Mouse (Mus musculus) midbrain, postnatal 0 days (tissue): Measurements from ENCODE around the gene Lin9. TPM values are rescaled to one million over a fixed set of nuclear protein-coding genes. Genes with fewer than 3 reads are reported as not detected.
A peak's percentile ranks its signal among the peaks of the same experiment; 100 is the strongest.

Experiments
- ATAC-seq: fragments of 200-750 bp; cut with Nextera tagmentation; 2 replicates; pipeline ENCODE4 v1.8.0; 2017; ENCODE audit warnings: moderate number of reproducible peaks, mild to moderate bottlenecking, moderate TSS enrichment, moderate library complexity; ENCODE audit not compliant: low FRiP score
- DNase-seq: peaks from one replicate; pipeline ENCODE4 v3.0.0-alpha.2; 2015; ENCODE audit warnings: low spot score
- H3K27ac ChIP-seq: fragments of 300-500 bp; sonication (generic); 2 replicates; pipeline ENCODE4 v1.5.1; 2014; ENCODE audit warnings: low read depth, mild to moderate bottlenecking, low read length, mixed read lengths
- H3K27me3 ChIP-seq: fragments of 300-500 bp; sonication (generic); 2 replicates; pipeline ENCODE4 v1.6.1; 2014; ENCODE audit warnings: low read length, control low read depth, mixed read lengths; ENCODE audit not compliant: insufficient read depth
- H3K36me3 ChIP-seq: fragments of 300-500 bp; sonication (generic); 2 replicates; pipeline ENCODE4 v1.6.1; 2014; ENCODE audit warnings: low read length, control low read depth, mixed read lengths; ENCODE audit not compliant: insufficient read depth
- H3K4me1 ChIP-seq: fragments of 300-500 bp; sonication (generic); 2 replicates; pipeline ENCODE4 v1.6.1; 2014; ENCODE audit warnings: mild to moderate bottlenecking, control low read depth, antibody characterized with exemption, low read length, mixed read lengths; ENCODE audit not compliant: insufficient read depth
- H3K4me2 ChIP-seq: fragments of 300-500 bp; sonication (generic); 2 replicates; pipeline ENCODE4 v1.6.1; 2014; ENCODE audit warnings: low read depth, mild to moderate bottlenecking, low read length, mixed read lengths; ENCODE audit not compliant: poor library complexity, severe bottlenecking
- H3K4me3 ChIP-seq: fragments of 300-500 bp; sonication (generic); 2 replicates; pipeline ENCODE4 v1.5.1; 2014; ENCODE audit warnings: low read depth, mild to moderate bottlenecking, low read length, moderate library complexity
- H3K9ac ChIP-seq: fragments of 300-500 bp; sonication (generic); replicated peaks from 2 replicates; pipeline ENCODE4 v1.6.1; 2014; ENCODE audit warnings: mild to moderate bottlenecking, low read length, moderate library complexity, mixed read lengths; ENCODE audit not compliant: poor library complexity, severe bottlenecking
- H3K9me3 ChIP-seq: fragments of 300-500 bp; sonication (generic); 2 replicates; pipeline ENCODE4 v1.6.1; 2016; ENCODE audit warnings: low read length, control low read depth
- CTCF ChIP-seq: IDR thresholded peaks from 2 replicates; pipeline ENCODE4 v1.5.1; 2016; ENCODE audit warnings: antibody characterized with exemption, mild to moderate bottlenecking
- WGBS: fragments of 180-500 bp; shearing (Covaris S2); extraction: QIAGEN DNeasy Blood & Tissue Kit; methylation state at CpG from one replicate; pipeline ENCODE4 v1.1.7; 2014; 5-methylcytosine and 5-hydroxymethylcytosine counted together
- polyA plus RNA-seq: library from polyadenylated mRNA; unstranded; fragments of >200 nt; fragmentation: Nextera tagmentation; extraction: Ambion mirVana; gene quantifications from 2 replicates; pipeline ENCODE4 v1.2.1, GENCODE M21; 2015
- total RNA-seq: library from RNA; depleted of rRNA; stranded (reverse); fragments of >200 nt; gene quantifications from 2 replicates; pipeline ENCODE4 v1.2.3, GENCODE M21; 2014

Lin9 gene
- total and polyA plus RNA-seq, 2 experiments from 2014 or later, result 3.4 to 11.2 TPM

DNA sequence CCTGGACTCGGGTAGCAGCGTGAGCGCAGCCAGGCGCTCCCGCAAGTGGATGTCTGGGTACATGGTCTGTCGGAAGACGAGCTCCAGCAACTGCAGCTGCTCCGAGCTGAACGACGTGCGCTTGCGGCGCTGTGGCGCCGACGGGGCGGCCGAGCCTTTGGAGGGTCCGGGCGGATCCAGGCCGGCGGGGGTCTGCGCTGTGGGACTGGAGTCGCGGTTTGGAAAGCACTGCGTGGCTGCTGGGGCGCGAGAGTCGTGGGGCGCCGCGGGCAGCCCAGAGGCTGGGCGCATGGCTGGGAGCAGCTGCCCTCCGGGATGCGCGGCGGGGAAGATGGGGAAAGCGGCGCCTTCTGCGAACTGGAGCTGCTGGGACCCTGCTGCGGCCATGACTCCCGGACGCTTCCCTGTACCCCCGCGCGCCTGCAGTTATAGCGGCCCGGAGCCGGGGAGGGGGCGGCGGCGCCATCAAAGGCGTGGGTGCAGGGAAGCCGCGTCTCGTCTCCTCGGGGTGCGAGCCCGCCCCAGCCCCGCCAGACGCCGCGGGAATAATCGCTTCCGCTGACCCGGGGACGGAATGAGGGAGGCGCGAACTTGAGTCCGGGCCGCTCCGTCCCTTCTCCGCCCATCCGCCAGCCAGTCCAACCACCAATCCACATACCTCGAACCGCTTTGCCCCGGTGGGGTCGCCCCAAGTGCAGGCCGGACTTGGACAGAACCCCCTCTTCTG, 55.8 kb downstream of the Lin9 start, which contains the start of gene Mixl1:
Gene Mixl1 (minus strand): TSS at position 409 of the 727 bp plus-strand sequence.
- H3K9me3 ChIP-seq, result no peaks in the 10 kb centered on the region
- no peaks in the 10 kb centered on the region for H3K36me3 ChIP-seq
- peak within 1 kb of the TSS; percentile 35 for H3K4me3 ChIP-seq
- H3K9ac ChIP-seq, result 0 out of 2 replicates have a peak within 1 kb of the TSS, but pooled peaks have one; percentile 19
- under 1% methylated on average over 63 of the region's 79 CpGs for WGBS
- peaks cover 6% of the 10 kb centered on the region; the same call in 1 of the 2 replicates for H3K4me1 ChIP-seq
- TF ChIP-seq CTCF, result no peak
- H3K27me3 ChIP-seq, result peaks cover 28% of the 10 kb centered on the region
- peak within 1 kb of the TSS; percentile 50 for H3K4me2 ChIP-seq
- no peak for ATAC-seq
- H3K27ac ChIP-seq, result no peak within 1 kb of the TSS
- no peak for DNase-seq

GRCm38 (mm10) chr1:180698063-180698462, 57.1 kb downstream of the Lin9 start:
- Histone ChIP-seq H3K4me1 (peaks cover 9% of the 10 kb centered on the region), H3K27me3 (peaks cover 28% of the 10 kb centered on the region), H3K9ac (no peak overlapping the region), H3K4me2 (no peak overlapping the region), H3K27ac (no peak overlapping the region), H3K36me3 (no peaks in the 10 kb centered on the region), H3K4me3 (no peak overlapping the region), H3K9me3 (no peaks in the 10 kb centered on the region)
- WGBS, result 63% methylated on average over 5 of the region's 5 CpGs
- DNase-seq (no peak), ATAC-seq (no peak)
- no peak for TF ChIP-seq CTCF

DNA sequence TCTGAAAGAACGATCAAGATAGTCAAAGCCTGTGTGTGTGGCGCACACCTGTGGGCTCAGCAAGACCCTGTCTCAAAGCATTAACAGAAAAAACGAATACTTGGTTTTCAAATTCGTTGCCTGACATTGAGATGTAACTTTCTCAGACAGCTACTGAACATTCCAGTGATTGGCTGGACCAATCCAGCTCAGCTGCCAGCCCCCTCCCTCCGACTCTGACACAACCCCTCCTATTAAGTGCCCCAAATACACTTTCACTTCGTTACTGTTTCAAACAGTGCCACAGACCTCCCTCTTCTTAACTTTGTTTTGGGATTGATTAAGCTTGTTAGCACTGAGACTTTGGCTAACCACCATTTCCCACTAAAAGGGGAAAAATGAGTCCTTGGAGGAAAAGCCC, 62.5 kb downstream of the Lin9 start:
- 39% methylated on average over 6 of the region's 6 CpGs for WGBS
- Histone ChIP-seq H3K4me2 (no peak overlapping the region), H3K36me3 (no peaks in the 10 kb centered on the region), H3K27me3 (no peaks in the 10 kb centered on the region), H3K4me1 (peaks cover 3% of the 10 kb centered on the region; the same call in 1 of the 2 replicates), H3K4me3 (no peak overlapping the region), H3K27ac (no peak overlapping the region), H3K9me3 (no peaks in the 10 kb centered on the region), H3K9ac (no peak overlapping the region)
- no peak for TF ChIP-seq CTCF
- ATAC-seq (no peak), DNase-seq (no peak)

DNA sequence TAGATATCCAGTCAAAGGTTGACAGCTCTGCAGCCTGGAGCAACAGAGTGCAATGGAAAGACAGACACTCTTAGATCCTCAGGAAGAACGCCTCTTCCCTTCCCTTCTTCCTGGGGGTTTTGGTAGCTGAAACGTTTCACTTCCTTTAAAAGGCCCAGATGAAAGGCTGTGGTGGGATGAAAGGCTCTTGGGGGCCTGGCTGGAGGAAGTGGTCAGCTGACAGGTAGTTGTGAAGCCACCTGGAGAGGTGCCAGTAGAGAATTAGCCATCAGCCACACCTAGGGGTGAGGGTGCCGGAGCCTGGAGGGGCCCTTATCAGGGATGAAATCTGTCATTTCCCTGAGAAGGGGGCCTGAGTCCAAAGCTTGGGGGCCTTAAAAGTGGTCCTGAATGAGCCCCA, 66.4 kb downstream of the Lin9 start:
- no peak for TF ChIP-seq CTCF
- ATAC-seq, result no peak
- H3K4me2 ChIP-seq, result no peak overlapping the region
- H3K36me3 ChIP-seq, result no peaks in the 10 kb centered on the region
- no peaks in the 10 kb centered on the region for H3K27me3 ChIP-seq
- no peak overlapping the region for H3K27ac ChIP-seq
- no peak overlapping the region for H3K9ac ChIP-seq
- WGBS, result 53% methylated on average over 3 of the region's 3 CpGs
- peaks cover 3% of the 10 kb centered on the region; the same call in 1 of the 2 replicates for H3K4me1 ChIP-seq
- no peak overlapping the region for H3K4me3 ChIP-seq
- no peak for DNase-seq
- no peaks in the 10 kb centered on the region for H3K9me3 ChIP-seq

- Histone ChIP-seq H3K36me3 (no peaks in the 10 kb centered on the region), H3K27ac (no peak overlapping the region), H3K9ac (no peak overlapping the region), H3K9me3 (no peaks in the 10 kb centered on the region), H3K27me3 (no peaks in the 10 kb centered on the region), H3K4me1 (peaks cover under 1% of the 10 kb centered on the region; the same call in 1 of the 2 replicates), H3K4me2 (no peak overlapping the region), H3K4me3 (no peak overlapping the region)
- no peak for TF ChIP-seq CTCF
- WGBS, result 79% methylated on average over 3 of the region's 3 CpGs
- DNase-seq (no peak), ATAC-seq (no peak)
Observed at GRCm38 (mm10) chr1:180707813-180708212, 66.9 kb downstream of the Lin9 start.

GRCm38 (mm10) chr1:180708935-180709776, 68.2 kb downstream of the Lin9 start:
- no peaks in the 10 kb centered on the region for H3K9me3 ChIP-seq
- H3K4me1 ChIP-seq, result no peaks in the 10 kb centered on the region
- no peak overlapping the region for H3K4me2 ChIP-seq
- no peaks in the 10 kb centered on the region for H3K36me3 ChIP-seq
- H3K27me3 ChIP-seq, result no peaks in the 10 kb centered on the region
- ATAC-seq (no peak), DNase-seq (no peak)
- no peak for TF ChIP-seq CTCF
- H3K9ac ChIP-seq, result no peak overlapping the region
- WGBS, result 77% methylated on average over 14 of the region's 14 CpGs
- no peak overlapping the region for H3K27ac ChIP-seq
- H3K4me3 ChIP-seq, result no peak overlapping the region
